Mouse (Mus musculus): ENCODE data around the gene Mvb12b. TPM values are rescaled to one million over a fixed set of nuclear protein-coding genes. Genes with fewer than 3 reads are reported as not detected.

The Mvb12b gene
- total RNA-seq, 1 experiment, result 5.0 TPM

- Histone ChIP-seq H3K4me3 (ENCODE audit: insufficient read depth in 1 of 2, low read depth in 1 of 2, low read length in 2 of 2, poor library complexity in 1 of 2, severe bottlenecking in 1 of 2) (no peak overlapping the region), H3K36me3 (ENCODE audit: control insufficient read depth, insufficient read depth, low read length, poor library complexity, severe bottlenecking) (peaks cover 4% of the 10 kb centered on the region; the same call in 1 of the 2 replicates), H3K9ac (ENCODE audit: insufficient read depth, low read depth, low read length, poor library complexity, severe bottlenecking) (no peak overlapping the region), H3K9me3 (ENCODE audit: control insufficient read depth, insufficient read depth, low read depth, low read length) (no peaks in the 10 kb centered on the region), H3K27ac (ENCODE audit: insufficient read depth, low read depth, low read length, poor library complexity, severe bottlenecking) (no peak overlapping the region), H3K4me1 (ENCODE audit: control insufficient read depth in 2 of 2, insufficient read depth in 2 of 2, low read length in 2 of 2, poor library complexity in 1 of 2) (peaks cover 0 to 6% of the 10 kb centered on the region in 2 experiments; a peak in 1 of 4 replicates)
- DNase-seq (ENCODE audit: low read depth, low spot score), result no peak
- in situ Hi-C loops (cut with MboI; ENCODE audit: low sequenced_read_pairs in 2 of 2, unreplicated experiment in 2 of 2), result no loop called here
- TF ChIP-seq MAFK (IDR thresholded peaks at IDR 0.05; ENCODE audit: insufficient read depth, low read depth, low read length) (no peak), HCFC1 (IDR thresholded peaks at IDR 0.05; ENCODE audit: borderline replicate concordance, insufficient read depth, low read length) (no peak), ZNF384 (IDR thresholded peaks at IDR 0.05; ENCODE audit: low read depth, low read length) (no peak), ZC3H11A (IDR thresholded peaks at IDR 0.05; ENCODE audit: borderline replicate concordance, low read depth, low read length) (no peak), CHD2 (IDR thresholded peaks at IDR 0.05; ENCODE audit: low read depth, low read length) (no peak)
Measured at GRCm38 (mm10) chr2:33817663-33818346, 69.9 kb downstream of the Mvb12b start.

- Histone ChIP-seq H3K4me3 (ENCODE audit: insufficient read depth in 1 of 2, low read depth in 1 of 2, low read length in 2 of 2, poor library complexity in 1 of 2, severe bottlenecking in 1 of 2) (no peak overlapping the region), H3K9me3 (ENCODE audit: control insufficient read depth, insufficient read depth, low read depth, low read length) (no peaks in the 10 kb centered on the region), H3K27ac (ENCODE audit: insufficient read depth, low read depth, low read length, poor library complexity, severe bottlenecking) (no peak overlapping the region), H3K4me1 (ENCODE audit: control insufficient read depth in 2 of 2, insufficient read depth in 2 of 2, low read length in 2 of 2, poor library complexity in 1 of 2) (peaks cover 0 to 4% of the 10 kb centered on the region in 2 experiments; a peak in 1 of 4 replicates), H3K36me3 (ENCODE audit: control insufficient read depth, insufficient read depth, low read length, poor library complexity, severe bottlenecking) (peaks cover 4% of the 10 kb centered on the region; the same call in 1 of the 2 replicates), H3K9ac (ENCODE audit: insufficient read depth, low read depth, low read length, poor library complexity, severe bottlenecking) (no peak overlapping the region)
- in situ Hi-C loops (cut with MboI; ENCODE audit: low sequenced_read_pairs in 2 of 2, unreplicated experiment in 2 of 2), result no loop called here
- no peak for TF ChIP-seq HCFC1 (IDR thresholded peaks at IDR 0.05; ENCODE audit: borderline replicate concordance, insufficient read depth, low read length)
- DNase-seq (ENCODE audit: low read depth, low spot score), result no peak
Measured at GRCm38 (mm10) chr2:33817080-33817479, 70.7 kb downstream of the Mvb12b start.

GRCm38 (mm10) chr2:33814581-33814980 lies 73.2 kb downstream of the Mvb12b start:
- no peaks in the 10 kb centered on the region for H3K9me3 ChIP-seq (ENCODE audit: control insufficient read depth, insufficient read depth, low read depth, low read length)
- H3K4me1 ChIP-seq (ENCODE audit: control insufficient read depth in 2 of 2, insufficient read depth in 2 of 2, low read length in 2 of 2, poor library complexity in 1 of 2), result peaks cover 0 to 3% of the 10 kb centered on the region in 2 experiments; a peak in 1 of 4 replicates
- H3K27ac ChIP-seq (ENCODE audit: insufficient read depth, low read depth, low read length, poor library complexity, severe bottlenecking), result no peak overlapping the region
- no peak for TF ChIP-seq ZC3H11A (IDR thresholded peaks at IDR 0.05; ENCODE audit: borderline replicate concordance, low read depth, low read length)
- DNase-seq (ENCODE audit: low read depth, low spot score), result no peak
- H3K4me3 ChIP-seq (ENCODE audit: insufficient read depth in 1 of 2, low read depth in 1 of 2, low read length in 2 of 2, poor library complexity in 1 of 2, severe bottlenecking in 1 of 2), result no peak overlapping the region
- in situ Hi-C loops (cut with MboI; ENCODE audit: low sequenced_read_pairs in 2 of 2, unreplicated experiment in 2 of 2), result no loop called here
- H3K36me3 ChIP-seq (ENCODE audit: control insufficient read depth, insufficient read depth, low read length, poor library complexity, severe bottlenecking), result peaks cover 4% of the 10 kb centered on the region; the same call in 1 of the 2 replicates
- no peak overlapping the region for H3K9ac ChIP-seq (ENCODE audit: insufficient read depth, low read depth, low read length, poor library complexity, severe bottlenecking)

- DNase-seq (ENCODE audit: low read depth, low spot score), result no peak
- no peak overlapping the region for H3K4me3 ChIP-seq (ENCODE audit: insufficient read depth in 1 of 2, low read depth in 1 of 2, low read length in 2 of 2, poor library complexity in 1 of 2, severe bottlenecking in 1 of 2)
- in situ Hi-C loops (cut with MboI; ENCODE audit: low sequenced_read_pairs in 2 of 2, unreplicated experiment in 2 of 2), result no loop called here
- peaks cover 3% of the 10 kb centered on the region; the same call in 1 of the 2 replicates for H3K36me3 ChIP-seq (ENCODE audit: control insufficient read depth, insufficient read depth, low read length, poor library complexity, severe bottlenecking)
- TF ChIP-seq ZC3H11A (IDR thresholded peaks at IDR 0.05; ENCODE audit: borderline replicate concordance, low read depth, low read length), result no peak
- TF ChIP-seq ZNF384 (IDR thresholded peaks at IDR 0.05; ENCODE audit: low read depth, low read length), result no peak
- no peak for TF ChIP-seq MAFK (IDR thresholded peaks at IDR 0.05; ENCODE audit: insufficient read depth, low read depth, low read length)
- no peak for TF ChIP-seq CHD2 (IDR thresholded peaks at IDR 0.05; ENCODE audit: low read depth, low read length)
- no peak for TF ChIP-seq HCFC1 (IDR thresholded peaks at IDR 0.05; ENCODE audit: borderline replicate concordance, insufficient read depth, low read length)
- H3K4me1 ChIP-seq (ENCODE audit: control insufficient read depth in 2 of 2, insufficient read depth in 2 of 2, low read length in 2 of 2, poor library complexity in 1 of 2), result peaks cover 0 to 3% of the 10 kb centered on the region in 2 experiments; a peak in 1 of 4 replicates
- no peaks in the 10 kb centered on the region for H3K9me3 ChIP-seq (ENCODE audit: control insufficient read depth, insufficient read depth, low read depth, low read length)
- no peak overlapping the region for H3K9ac ChIP-seq (ENCODE audit: insufficient read depth, low read depth, low read length, poor library complexity, severe bottlenecking)
- no peak overlapping the region for H3K27ac ChIP-seq (ENCODE audit: insufficient read depth, low read depth, low read length, poor library complexity, severe bottlenecking)
Measured at GRCm38 (mm10) chr2:33813501-33814240, 74.1 kb downstream of the Mvb12b start.
